Mouse (Mus musculus) kidney, adult 2 months (tissue): Measurements from ENCODE around the gene Kcnk10.

Source experiments
- CTCF ChIP-seq: fragments of 200-500 bp; conservative IDR thresholded peaks from 2 replicates; pipeline ENCODE4 v1.5.1; 2011; ENCODE audit warnings: low read depth, mild to moderate bottlenecking, control low read depth, low read length, moderate library complexity, mixed read lengths; ENCODE audit not compliant: insufficient read depth, insufficient read length
- POLR2A ChIP-seq: fragments of 200-500 bp; IDR thresholded peaks from one replicate; pipeline ENCODE4 v1.6.1; 2011; ENCODE audit warnings: low read depth, low read length, control low read depth

- TF ChIP-seq POLR2A: no peak
- no peak for TF ChIP-seq CTCF
Measured at GRCm38 (mm10) chr12:98443754-98444153, 134.4 kb downstream of the Kcnk10 start.
